Mouse (Mus musculus) liver, embryonic 14.5 days (tissue): ENCODE data around the gene Itih5. TPM values are rescaled to one million over a fixed set of nuclear protein-coding genes. Genes with fewer than 3 reads are reported as not detected.

ENCODE experiments used
- ATAC-seq: fragments of 200-750 bp; cut with Nextera tagmentation; 2 replicates; pipeline ENCODE4 v1.8.0; 2017; ENCODE audit warnings: moderate number of reproducible peaks, mild to moderate bottlenecking, moderate library complexity; ENCODE audit not compliant: insufficient read depth
- DNase-seq, 3 experiments: peaks; one replicate each; pipeline ENCODE4 v3.0.0-alpha.2; 2012 to 2013; ENCODE audit warnings: low read depth in 3 of 3, low spot score in 3 of 3
- H3K27ac ChIP-seq: fragments of 300-500 bp; sonication (generic); 2 replicates; pipeline ENCODE4 v1.5.1; 2014; ENCODE audit warnings: moderate library complexity, mild to moderate bottlenecking, control low read depth, inconsistent platforms
- H3K27me3 ChIP-seq: fragments of 300-500 bp; sonication (generic); 2 replicates; pipeline ENCODE4 v1.6.1; 2014; ENCODE audit warnings: mild to moderate bottlenecking, low read length, moderate library complexity; ENCODE audit not compliant: control insufficient read depth, insufficient read depth
- H3K36me3 ChIP-seq: fragments of 300-500 bp; sonication (generic); replicated peaks from 2 replicates; pipeline ENCODE4 v1.6.1; 2014; ENCODE audit warnings: low read depth; ENCODE audit not compliant: control insufficient read depth, insufficient read depth
- H3K4me1 ChIP-seq, 2 experiments: fragments of 200-500 bp in 1 of 2; fragments of 300-500 bp in 1 of 2; sonication (generic) in 1 of 2; replicated peaks; 2 replicates each; pipeline ENCODE4 v1.6.1; 2012 to 2014; ENCODE audit warnings: antibody characterized with exemption in 1 of 2, inconsistent platforms in 1 of 2, low read length in 1 of 2; ENCODE audit not compliant: control insufficient read depth in 2 of 2, insufficient read depth in 2 of 2
- H3K4me2 ChIP-seq: fragments of 300-500 bp; sonication (generic); 2 replicates; pipeline ENCODE4 v1.6.1; 2014; ENCODE audit warnings: low read depth, mild to moderate bottlenecking, control low read depth, moderate library complexity
- H3K4me3 ChIP-seq, 2 experiments: fragments of 200-500 bp in 1 of 2; fragments of 300-500 bp in 1 of 2; sonication (generic) in 1 of 2; 2 replicates each; pipeline ENCODE4 v1.5.1; 2012 to 2014; ENCODE audit warnings: low read depth in 2 of 2, low read length in 2 of 2, mild to moderate bottlenecking in 2 of 2, control low read depth in 1 of 2, inconsistent platforms in 1 of 2, moderate library complexity in 1 of 2; ENCODE audit not compliant: insufficient read depth in 1 of 2
- H3K9ac ChIP-seq: fragments of 300-500 bp; sonication (generic); replicated peaks from 2 replicates; pipeline ENCODE4 v1.6.1; 2014; ENCODE audit warnings: mild to moderate bottlenecking, control low read depth, moderate library complexity
- H3K9me3 ChIP-seq: fragments of 300-500 bp; sonication (generic); 2 replicates; pipeline ENCODE4 v1.6.1; 2016; ENCODE audit warnings: low read length, mixed read lengths; ENCODE audit not compliant: control insufficient read depth
- CTCF ChIP-seq: IDR thresholded peaks from 2 replicates; pipeline ENCODE4 v1.5.1; 2016; ENCODE audit warnings: antibody characterized with exemption, low read depth, control low read depth
- EP300 ChIP-seq: IDR thresholded peaks from 2 replicates; pipeline ENCODE4 v1.6.1; 2016; ENCODE audit warnings: antibody characterized with exemption, low read depth
- WGBS: fragments of 180-500 bp; shearing (Covaris S2); extraction: QIAGEN DNeasy Blood & Tissue Kit; methylation state at CpG from one replicate; pipeline ENCODE4 v1.1.7; 2014; ENCODE audit not compliant: insufficient replicate concordance; 5-methylcytosine and 5-hydroxymethylcytosine counted together
- polyA plus RNA-seq, 2 experiments: library from polyadenylated mRNA; depleted of rRNA in 1 of 2; stranded (reverse) in 1 of 2; unstranded in 1 of 2; fragments of >200 nt; fragmentation: Nextera tagmentation in 1 of 2; extraction: Ambion mirVana in 1 of 2; gene quantifications; 2 replicates each; pipeline versions ENCODE4 v1.2.1 to v1.2.3; 2012 to 2014

Itih5 gene
- polyA plus RNA-seq, 2 experiments = 2.0 to 2.5 TPM

- Histone ChIP-seq H3K4me3 (no peak overlapping the region), H3K4me2 (no peak overlapping the region), H3K9me3 (no peaks in the 10 kb centered on the region), H3K27ac (no peak overlapping the region), H3K27me3 (no peaks in the 10 kb centered on the region), H3K9ac (no peak overlapping the region), H3K36me3 (no peaks in the 10 kb centered on the region), H3K4me1 (peaks cover 0 to 5% of the 10 kb centered on the region in 2 experiments; a peak in 2 of 4 replicates)
- 36% methylated on average over 5 of the region's 5 CpGs for WGBS
- ATAC-seq (no peak), DNase-seq (no peak)
- TF ChIP-seq CTCF (no peak), EP300 (no peak)
Measured at GRCm38 (mm10) chr2:10261337-10261736, 108.0 kb downstream of the Itih5 start.

- 21% methylated on average over 5 of the region's 5 CpGs for WGBS
- ATAC-seq = no peak
- Histone ChIP-seq H3K4me2 (no peak overlapping the region), H3K36me3 (no peaks in the 10 kb centered on the region), H3K4me3 (no peak overlapping the region), H3K27me3 (no peaks in the 10 kb centered on the region), H3K27ac (no peak overlapping the region), H3K9me3 (no peaks in the 10 kb centered on the region), H3K4me1 (peaks cover 0 to 5% of the 10 kb centered on the region in 2 experiments; a peak in 2 of 4 replicates), H3K9ac (no peak overlapping the region)
- TF ChIP-seq EP300 = no peak
- TF ChIP-seq CTCF = no peak
- no peak for DNase-seq
Measured at GRCm38 (mm10) chr2:10262722-10263121, 109.4 kb downstream of the Itih5 start.

GRCm38 (mm10) chr2:10263909-10264489 lies 110.6 kb downstream of the Itih5 start:
- 46% methylated on average over 7 of the region's 7 CpGs for WGBS
- Histone ChIP-seq H3K9me3 (no peaks in the 10 kb centered on the region), H3K4me2 (no peak overlapping the region), H3K4me3 (no peak overlapping the region), H3K27ac (no peak overlapping the region), H3K27me3 (no peaks in the 10 kb centered on the region), H3K36me3 (no peaks in the 10 kb centered on the region), H3K4me1 (peaks cover 0 to 5% of the 10 kb centered on the region in 2 experiments; a peak in 2 of 4 replicates), H3K9ac (no peak overlapping the region)
- no peak for TF ChIP-seq CTCF
- no peak for TF ChIP-seq EP300
- DNase-seq (no peak), ATAC-seq (no peak)

GRCm38 (mm10) chr2:10265881-10266280 lies 112.5 kb downstream of the Itih5 start:
- no peak for TF ChIP-seq EP300
- TF ChIP-seq CTCF = no peak
- H3K27ac ChIP-seq = no peak overlapping the region
- no peaks in the 10 kb centered on the region for H3K27me3 ChIP-seq
- H3K36me3 ChIP-seq = no peaks in the 10 kb centered on the region
- DNase-seq = no peak
- H3K4me2 ChIP-seq = no peak overlapping the region
- no peak for ATAC-seq
- WGBS = 44% methylated on average over 5 of the region's 5 CpGs
- no peak overlapping the region for H3K4me3 ChIP-seq
- no peak overlapping the region for H3K9ac ChIP-seq
- H3K9me3 ChIP-seq = no peaks in the 10 kb centered on the region
- H3K4me1 ChIP-seq = peaks cover 0 to 5% of the 10 kb centered on the region in 2 experiments; a peak in 2 of 4 replicates

GRCm38 (mm10) chr2:10272604-10273115 lies 119.3 kb downstream of the Itih5 start:
- Histone ChIP-seq H3K4me1 (no peaks in the 10 kb centered on the region; a peak in 1 of 4 replicates), H3K27ac (no peak overlapping the region), H3K4me2 (no peak overlapping the region), H3K27me3 (no peaks in the 10 kb centered on the region), H3K36me3 (no peaks in the 10 kb centered on the region), H3K4me3 (no peak overlapping the region), H3K9ac (no peak overlapping the region), H3K9me3 (no peaks in the 10 kb centered on the region)
- no peak for TF ChIP-seq EP300
- no peak for TF ChIP-seq CTCF
- DNase-seq = no peak
- ATAC-seq = no peak
- WGBS = 57% methylated on average over 8 of the region's 9 CpGs
